Comparison of ENCODE assay signal across 28 mouse cellular contexts in genomic region chr6:77848796-77849195, GRCm38 (mm10).
DNase-seq lines count a peak whose midpoint lies in the region; ATAC-seq and TF ChIP-seq lines count a peak whose summit lies in the region.
"Had no signal": no experiment of that assay in that cellular context is flagged by ENCODE, and none has a peak within 500 bp of the region (broad histone marks: within the 10 kb centered on the region; RNA-seq: fewer than 3 reads in every experiment).

No protein-coding gene starts in this region.

- no peak for TF ChIP-seq POLR2A in cortical plate, adult 2 months (IDR thresholded peaks at IDR 0.05; ENCODE audit: extremely low read depth, insufficient read depth, low read length)
- TF ChIP-seq POLR2A in heart, adult 2 months (IDR thresholded peaks at IDR 0.05; ENCODE audit: insufficient read depth, low read depth, low read length), result no peak

- no peak for ATAC-seq in hindbrain, embryonic 15.5 days (ENCODE audit: low FRiP score, low read depth)
- no peak for ATAC-seq in hindbrain, embryonic 14.5 days (ENCODE audit: low FRiP score)
- ATAC-seq in midbrain, postnatal 0 days (ENCODE audit: low FRiP score), result no peak
- ATAC-seq: CD4-positive, CD25-positive, alpha-beta regulatory T cell, adult 4 months; forebrain, embryonic 13.5 days; intestine, embryonic 15.5 days had no signal

- H3K4me1 ChIP-seq in hindbrain, embryonic 15.5 days (replicated peaks), result peaks cover 12% of the 10 kb centered on the region; the same call in 1 of the 2 replicates
- no peaks in the 10 kb centered on the region; the same call in 1 of the 2 replicates for H3K4me1 ChIP-seq in hindbrain, embryonic 14.5 days (replicated peaks; ENCODE audit: control insufficient read depth, insufficient read depth, low read length)
- no peaks in the 10 kb centered on the region for H3K4me1 ChIP-seq in midbrain, postnatal 0 days (ENCODE audit: insufficient read depth, low read length)
- no peaks in the 10 kb centered on the region for H3K4me1 ChIP-seq in midbrain, embryonic 10.5 days
- peaks cover 7% of the 10 kb centered on the region for H3K4me1 ChIP-seq in cortical plate, adult 2 months (ENCODE audit: control insufficient read depth, insufficient read depth, low read length)
- H3K4me1 ChIP-seq in heart, adult 2 months (ENCODE audit: control insufficient read depth, insufficient read depth, low read length), result no peaks in the 10 kb centered on the region
- H3K4me1 ChIP-seq: embryonic facial prominence, embryonic 13.5 days; forebrain, embryonic 13.5 days; heart, embryonic 12.5 days; hindbrain, embryonic 12.5 days; intestine, embryonic 15.5 days; limb, embryonic 10.5 days; liver, embryonic 15.5 days; lung, embryonic 15.5 days had no signal

- 0 out of 2 replicates have a peak overlapping the region, but pooled peaks have one; percentile 32 for H3K27ac ChIP-seq in hindbrain, embryonic 15.5 days (replicated peaks)
- no peak overlapping the region for H3K27ac ChIP-seq in hindbrain, embryonic 14.5 days
- no peak overlapping the region for H3K27ac ChIP-seq in midbrain, postnatal 0 days (ENCODE audit: low read depth, low read length)
- no peak overlapping the region for H3K27ac ChIP-seq in midbrain, embryonic 10.5 days (replicated peaks)
- peak overlapping the region; percentile 69; the same call in 1 of the 2 replicates for H3K27ac ChIP-seq in cortical plate, adult 2 months (ENCODE audit: insufficient read depth, low read length)
- no peak overlapping the region for H3K27ac ChIP-seq in heart, adult 2 months
- H3K27ac ChIP-seq: embryonic facial prominence, embryonic 13.5 days; forebrain, embryonic 13.5 days; hindbrain, embryonic 12.5 days; intestine, embryonic 15.5 days; limb, embryonic 10.5 days; liver, embryonic 15.5 days; lung, embryonic 15.5 days had no signal

- no peak overlapping the region for H3K4me2 ChIP-seq in hindbrain, embryonic 15.5 days
- H3K4me2 ChIP-seq in hindbrain, embryonic 14.5 days (replicated peaks), result no peak overlapping the region
- H3K4me2 ChIP-seq in midbrain, postnatal 0 days (ENCODE audit: low read depth, low read length, poor library complexity, severe bottlenecking), result no peak overlapping the region
- H3K4me2 ChIP-seq: embryonic facial prominence, embryonic 13.5 days; forebrain, embryonic 13.5 days; heart, embryonic 12.5 days; hindbrain, embryonic 12.5 days; intestine, embryonic 15.5 days; liver, embryonic 15.5 days; lung, embryonic 15.5 days had no signal

- no peak overlapping the region for H3K4me3 ChIP-seq in hindbrain, embryonic 15.5 days
- no peak overlapping the region for H3K4me3 ChIP-seq in hindbrain, embryonic 14.5 days (replicated peaks; ENCODE audit: low read length)
- no peak overlapping the region for H3K4me3 ChIP-seq in midbrain, postnatal 0 days (ENCODE audit: low read depth, low read length)
- H3K4me3 ChIP-seq in midbrain, embryonic 10.5 days, result no peak overlapping the region
- no peak overlapping the region for H3K4me3 ChIP-seq in cortical plate, adult 2 months (ENCODE audit: insufficient read depth, low read length)
- no peak overlapping the region for H3K4me3 ChIP-seq in heart, adult 2 months
- H3K4me3 ChIP-seq: embryonic facial prominence, embryonic 13.5 days; erythroblast, embryonic 14.5 days; forebrain, embryonic 13.5 days; heart, embryonic 12.5 days; hindbrain, embryonic 12.5 days; intestine, embryonic 15.5 days; limb, embryonic 10.5 days; liver, embryonic 15.5 days; lung, embryonic 15.5 days had no signal

- no peaks in the 10 kb centered on the region for H3K36me3 ChIP-seq in hindbrain, embryonic 15.5 days
- H3K36me3 ChIP-seq in hindbrain, embryonic 14.5 days (replicated peaks; ENCODE audit: control insufficient read depth, insufficient read depth), result no peaks in the 10 kb centered on the region
- no peaks in the 10 kb centered on the region for H3K36me3 ChIP-seq in midbrain, postnatal 0 days (ENCODE audit: insufficient read depth, low read length)
- H3K36me3 ChIP-seq in midbrain, embryonic 10.5 days, result no peaks in the 10 kb centered on the region
- H3K36me3 ChIP-seq in heart, adult 2 months (ENCODE audit: control insufficient read depth, insufficient read depth, low read length), result no peaks in the 10 kb centered on the region
- H3K36me3 ChIP-seq: embryonic facial prominence, embryonic 13.5 days; heart, embryonic 12.5 days; hindbrain, embryonic 12.5 days; intestine, embryonic 15.5 days; limb, embryonic 10.5 days; liver, embryonic 15.5 days; lung, embryonic 15.5 days had no signal

- TF ChIP-seq CTCF in midbrain, postnatal 0 days (IDR thresholded peaks at IDR 0.05), result no peak
- TF ChIP-seq CTCF in cortical plate, adult 2 months (IDR thresholded peaks at IDR 0.05; ENCODE audit: extremely low read depth, insufficient read depth, low read length), result no peak
- TF ChIP-seq CTCF in heart, adult 2 months (IDR thresholded peaks at IDR 0.05), result no peak

- H3K27me3 ChIP-seq in hindbrain, embryonic 15.5 days, result no peaks in the 10 kb centered on the region
- no peaks in the 10 kb centered on the region for H3K27me3 ChIP-seq in hindbrain, embryonic 14.5 days (ENCODE audit: control insufficient read depth, insufficient read depth, low read length)
- H3K27me3 ChIP-seq in midbrain, postnatal 0 days (ENCODE audit: insufficient read depth, low read length), result no peaks in the 10 kb centered on the region
- H3K27me3 ChIP-seq in midbrain, embryonic 10.5 days (ENCODE audit: low read depth, poor library complexity, severe bottlenecking), result no peaks in the 10 kb centered on the region
- no peaks in the 10 kb centered on the region for H3K27me3 ChIP-seq in heart, adult 2 months (ENCODE audit: control insufficient read depth, insufficient read depth, low read length)
- H3K27me3 ChIP-seq: embryonic facial prominence, embryonic 13.5 days; forebrain, embryonic 13.5 days; heart, embryonic 12.5 days; hindbrain, embryonic 12.5 days; intestine, embryonic 15.5 days; liver, embryonic 15.5 days; lung, embryonic 15.5 days had no signal

- H3K9ac ChIP-seq in hindbrain, embryonic 15.5 days, result no peak overlapping the region
- H3K9ac ChIP-seq in hindbrain, embryonic 14.5 days, result no peak overlapping the region
- H3K9ac ChIP-seq in midbrain, postnatal 0 days (replicated peaks; ENCODE audit: low read length, poor library complexity, severe bottlenecking), result no peak overlapping the region
- no peak overlapping the region for H3K9ac ChIP-seq in heart, adult 2 months (ENCODE audit: low read depth, low read length)
- H3K9ac ChIP-seq: embryonic facial prominence, embryonic 13.5 days; forebrain, embryonic 13.5 days; heart, embryonic 12.5 days; hindbrain, embryonic 12.5 days; intestine, embryonic 15.5 days; liver, embryonic 15.5 days; lung, embryonic 15.5 days had no signal

- peak; percentile 7 for DNase-seq in adrenal gland, adult 8-10 months
- no peak for DNase-seq in adrenal gland, postnatal 4 days (ENCODE audit: low spot score in 2 of 2)
- DNase-seq in hindbrain, embryonic 14.5 days (ENCODE audit: low spot score), result no peak
- DNase-seq in midbrain, postnatal 0 days (ENCODE audit: low spot score), result peak; percentile 38
- DNase-seq in midbrain, embryonic 10.5 days (ENCODE audit: low spot score), result no peak
- DNase-seq in heart, adult 2 months, result no peak
- DNase-seq: embryo, embryonic 11 days; gastrocnemius, postnatal 10 days; heart, adult 11 months; heart, postnatal 10 days; kidney, adult 8-10 months; kidney, postnatal 10 days; liver; lung, postnatal 4 days; right cerebral cortex, postnatal 14 days; spleen, adult 18-20 months had no signal

- no peak for TF ChIP-seq EP300 in heart, adult 2 months (IDR thresholded peaks at IDR 0.05; ENCODE audit: insufficient read depth, low read depth, low read length)

- no peaks in the 10 kb centered on the region for H3K9me3 ChIP-seq in hindbrain, embryonic 15.5 days
- no peaks in the 10 kb centered on the region for H3K9me3 ChIP-seq in hindbrain, embryonic 14.5 days (ENCODE audit: control insufficient read depth, low read length)
- no peaks in the 10 kb centered on the region for H3K9me3 ChIP-seq in midbrain, postnatal 0 days (ENCODE audit: low read length)
- no peaks in the 10 kb centered on the region for H3K9me3 ChIP-seq in midbrain, embryonic 10.5 days (replicated peaks)
- H3K9me3 ChIP-seq: embryonic facial prominence, embryonic 13.5 days; forebrain, embryonic 13.5 days; heart, embryonic 12.5 days; hindbrain, embryonic 12.5 days; intestine, embryonic 15.5 days; limb, embryonic 10.5 days; liver, embryonic 15.5 days; lung, embryonic 15.5 days had no signal

- H3K79me2 ChIP-seq in heart, adult 2 months (replicated peaks; ENCODE audit: control insufficient read depth, insufficient read depth, low read length), result no peaks in the 10 kb centered on the region

- intact Hi-C loops in heart, adult 2 months (cut with DNase I), result no loop called here

Comparison
In these comparisons a context has a peak if more than half of its experiments do, and no peak if none do; other contexts are left out.
1. DNase-seq: peak in adrenal gland, adult 8-10 months (single experiment) and midbrain, postnatal 0 days (single experiment); none in adrenal gland, postnatal 4 days (0 of 2), hindbrain, embryonic 14.5 days (single experiment), midbrain, embryonic 10.5 days (single experiment) and heart, adult 2 months (0 of 2).
2. H3K27ac ChIP-seq: peak in hindbrain, embryonic 15.5 days (single experiment) and cortical plate, adult 2 months (single experiment); none in hindbrain, embryonic 14.5 days (single experiment), midbrain, postnatal 0 days (single experiment), midbrain, embryonic 10.5 days (single experiment) and heart, adult 2 months (single experiment).